Mouse (Mus musculus) lung, embryonic 14.5 days (tissue): ENCODE data around the gene Hykk. TPM values are rescaled to one million over a fixed set of nuclear protein-coding genes. Genes with fewer than 3 reads are reported as not detected.
A peak's percentile ranks its signal among the peaks of the same experiment; 100 is the strongest.
"Not testable (repeated sequence)": the region's sequence is repeated elsewhere in the genome, so short reads cannot be mapped to it uniquely, and the experiment has no call there.

Source experiments
- ATAC-seq: fragments of 200-750 bp; cut with Nextera tagmentation; 2 replicates; pipeline ENCODE4 v1.8.0; 2017; ENCODE audit warnings: mild to moderate bottlenecking, moderate TSS enrichment, moderate library complexity; ENCODE audit not compliant: insufficient read depth
- DNase-seq: peaks from one replicate; pipeline ENCODE4 v3.0.0-alpha.2; 2015
- H3K27ac ChIP-seq: fragments of 300-500 bp; sonication (generic); 2 replicates; pipeline ENCODE4 v1.5.1; 2014; ENCODE audit warnings: low read depth, mild to moderate bottlenecking, moderate library complexity
- H3K27me3 ChIP-seq: fragments of 300-500 bp; sonication (generic); 2 replicates; pipeline ENCODE4 v1.6.1; 2014; ENCODE audit warnings: low read length, control low read depth; ENCODE audit not compliant: insufficient read depth
- H3K36me3 ChIP-seq: fragments of 300-500 bp; sonication (generic); 2 replicates; pipeline ENCODE4 v1.6.1; 2014; ENCODE audit warnings: control low read depth; ENCODE audit not compliant: insufficient read depth
- H3K4me1 ChIP-seq: fragments of 300-500 bp; sonication (generic); 2 replicates; pipeline ENCODE4 v1.6.1; 2014; ENCODE audit warnings: antibody characterized with exemption, control low read depth; ENCODE audit not compliant: insufficient read depth
- H3K4me2 ChIP-seq: fragments of 300-500 bp; sonication (generic); 2 replicates; pipeline ENCODE4 v1.6.1; 2014; ENCODE audit warnings: mild to moderate bottlenecking
- H3K4me3 ChIP-seq: fragments of 300-500 bp; sonication (generic); 2 replicates; pipeline ENCODE4 v1.5.1; 2014; ENCODE audit warnings: low read depth, low read length
- H3K9ac ChIP-seq: fragments of 300-500 bp; sonication (generic); 2 replicates; pipeline ENCODE4 v1.6.1; 2014
- H3K9me3 ChIP-seq: fragments of 300-500 bp; sonication (generic); 2 replicates; pipeline ENCODE4 v1.6.1; 2016; ENCODE audit warnings: low read depth, low read length, control low read depth
- CTCF ChIP-seq: IDR thresholded peaks from 2 replicates; pipeline ENCODE4 v1.5.1; 2016; ENCODE audit warnings: antibody characterized with exemption, low read depth
- WGBS: fragments of 180-500 bp; shearing (Covaris S2); extraction: QIAGEN DNeasy Blood & Tissue Kit; methylation state at CpG from one replicate; pipeline ENCODE4 v1.1.7; 2014; 5-methylcytosine and 5-hydroxymethylcytosine counted together
- polyA plus RNA-seq: library from polyadenylated mRNA; unstranded; fragments of >200 nt; fragmentation: Nextera tagmentation; extraction: Ambion mirVana; gene quantifications from 2 replicates; pipeline ENCODE4 v1.2.1, GENCODE M21; 2014

Gene Hykk
- polyA plus RNA-seq, 1 experiment from 2014 or later, result 4.3 TPM

- H3K4me3 ChIP-seq, result no peak overlapping the region
- H3K27me3 ChIP-seq, result no peaks in the 10 kb centered on the region
- TF ChIP-seq CTCF, result no peak
- ATAC-seq, result no peak
- no peak for DNase-seq
- H3K36me3 ChIP-seq, result no peaks in the 10 kb centered on the region
- no peak overlapping the region for H3K4me2 ChIP-seq
- no peak overlapping the region for H3K9ac ChIP-seq
- no peaks in the 10 kb centered on the region for H3K9me3 ChIP-seq
- H3K27ac ChIP-seq, result no peak overlapping the region
- 64% methylated on average over 16 of the region's 16 CpGs for WGBS
- H3K4me1 ChIP-seq, result no peaks in the 10 kb centered on the region
These were observed 29.2 kb downstream of the Hykk start for GRCm38 (mm10) chr9:54946256-54946655.

- ATAC-seq (no peak), DNase-seq (no peak)
- Histone ChIP-seq H3K9ac (no peak overlapping the region), H3K27ac (no peak overlapping the region), H3K4me2 (no peak overlapping the region), H3K4me3 (no peak overlapping the region), H3K4me1 (peaks cover 9% of the 10 kb centered on the region), H3K9me3 (no peaks in the 10 kb centered on the region), H3K36me3 (peaks cover 23% of the 10 kb centered on the region), H3K27me3 (no peaks in the 10 kb centered on the region)
- TF ChIP-seq CTCF, result no peak
These were observed 32.4 kb downstream of the Hykk start for GRCm38 (mm10) chr9:54949465-54949864.

GRCm38 (mm10) chr9:54950162-54950561, 33.1 kb downstream of the Hykk start:
- peak overlapping the region; percentile 80 for H3K4me2 ChIP-seq
- ATAC-seq, result peak; percentile 35; the same call in 1 of the 2 replicates
- peak overlapping the region; percentile 86; the same call in 1 of the 2 replicates for H3K27ac ChIP-seq
- WGBS, result 47% methylated on average over 8 of the region's 8 CpGs
- H3K27me3 ChIP-seq, DNase-seq, H3K4me1 ChIP-seq, H3K9me3 ChIP-seq: not testable (repeated sequence)
- H3K4me3 ChIP-seq, result peak overlapping the region; percentile 80
- peak overlapping the region; percentile 46; the same call in 1 of the 2 replicates for H3K9ac ChIP-seq
- H3K36me3 ChIP-seq, result peaks cover 29% of the 10 kb centered on the region

- Histone ChIP-seq H3K4me2 (peak within 1 kb of the TSS; percentile 80), H3K4me3 (peak within 1 kb of the TSS; percentile 80), H3K27ac (peak within 1 kb of the TSS; percentile 86), H3K9ac (peak within 1 kb of the TSS; percentile 78), H3K4me1 (peaks cover 9% of the 10 kb centered on the region), H3K9me3 (no peaks in the 10 kb centered on the region), H3K27me3 (no peaks in the 10 kb centered on the region), H3K36me3 (peaks cover 35% of the 10 kb centered on the region)
- WGBS, result under 1% methylated on average over 65 of the region's 65 CpGs
- peak; percentile 100 for ATAC-seq
- DNase-seq, result peak; percentile 94
- no peak for TF ChIP-seq CTCF
These were observed 33.7 kb downstream of the Hykk start, which contains the start of the genes Psma4 and AY074887 for GRCm38 (mm10) chr9:54950575-54951321. Gene Psma4, plus strand, starts transcription at chr9:54950790. Gene AY074887, minus strand, starts transcription at chr9:54950998.

- no peak for ATAC-seq
- no peak for TF ChIP-seq CTCF
- Histone ChIP-seq H3K27ac (no peak overlapping the region), H3K36me3 (peaks cover 38% of the 10 kb centered on the region), H3K27me3 (no peaks in the 10 kb centered on the region), H3K4me1 (no peaks in the 10 kb centered on the region), H3K4me2 (no peak overlapping the region), H3K9me3 (no peaks in the 10 kb centered on the region), H3K9ac (no peak overlapping the region), H3K4me3 (no peak overlapping the region)
- no peak for DNase-seq
- WGBS, result 91% methylated on average over 4 of the region's 4 CpGs
These were observed 44.0 kb downstream of the Hykk start for GRCm38 (mm10) chr9:54961059-54961458.

- no peak overlapping the region for H3K4me2 ChIP-seq
- no peak overlapping the region for H3K4me3 ChIP-seq
- DNase-seq, result no peak
- H3K9ac ChIP-seq, result no peak overlapping the region
- no peak for TF ChIP-seq CTCF
- H3K4me1 ChIP-seq, result no peaks in the 10 kb centered on the region
- no peaks in the 10 kb centered on the region for H3K9me3 ChIP-seq
- no peak overlapping the region for H3K27ac ChIP-seq
- ATAC-seq, result no peak
- H3K36me3 ChIP-seq, result peaks cover 15% of the 10 kb centered on the region
- no peaks in the 10 kb centered on the region for H3K27me3 ChIP-seq
These were observed 46.6 kb downstream of the Hykk start for GRCm38 (mm10) chr9:54963669-54964068.

- Histone ChIP-seq H3K9me3 (no peaks in the 10 kb centered on the region), H3K9ac (no peak overlapping the region), H3K4me3 (no peak overlapping the region), H3K27me3 (no peaks in the 10 kb centered on the region), H3K4me2 (no peak overlapping the region), H3K27ac (no peak overlapping the region), H3K36me3 (no peaks in the 10 kb centered on the region), H3K4me1 (no peaks in the 10 kb centered on the region)
- DNase-seq, result no peak
- ATAC-seq, result no peak
- WGBS, result 48% methylated on average over 8 of the region's 8 CpGs
- no peak for TF ChIP-seq CTCF
These were observed 53.0 kb downstream of the Hykk start for GRCm38 (mm10) chr9:54969972-54970637.
